Mouse (Mus musculus): ENCODE data around the gene Panx1.
A peak's percentile ranks its signal among the peaks of the same experiment; 100 is the strongest.

The Panx1 gene

GRCm38 (mm10) chr9:15045084-15045669 lies at the start of gene Panx1:
TSS of gene Panx1 (minus strand) at chr9:15045478.
- DNase-seq (ENCODE audit: low spot score) = peak; percentile 67

- peak; percentile 9 for DNase-seq (ENCODE audit: low spot score)
Measured at GRCm38 (mm10) chr9:15068686-15069295, 23.5 kb upstream of the Panx1 start.

GRCm38 (mm10) chr9:15067995-15068685 lies 22.9 kb upstream of the Panx1 start:
- DNase-seq (ENCODE audit: low spot score) = no peak

GRCm38 (mm10) chr9:15064176-15064575 lies 18.9 kb upstream of the Panx1 start:
- no peak for DNase-seq (ENCODE audit: low spot score)

- no peak for DNase-seq (ENCODE audit: low spot score)
Measured at GRCm38 (mm10) chr9:15060847-15061246, 15.6 kb upstream of the Panx1 start.

- no peak for DNase-seq (ENCODE audit: low spot score)
Measured at GRCm38 (mm10) chr9:15060026-15060425, 14.7 kb upstream of the Panx1 start.

GRCm38 (mm10) chr9:15045740-15046139 lies 462 bp upstream of the Panx1 start:
- DNase-seq (ENCODE audit: low spot score) = no peak

GRCm38 (mm10) chr9:15044391-15045083 lies 741 bp downstream of the Panx1 start:
- DNase-seq (ENCODE audit: low spot score) = peak; percentile 19

- DNase-seq (ENCODE audit: low spot score) = no peak
Measured at GRCm38 (mm10) chr9:15041556-15041955, 3.7 kb downstream of the Panx1 start.

GRCm38 (mm10) chr9:15039848-15040247 lies 5.4 kb downstream of the Panx1 start:
- no peak for DNase-seq (ENCODE audit: low spot score)

- DNase-seq (ENCODE audit: low spot score) = no peak
Measured at GRCm38 (mm10) chr9:15037704-15038103, 7.6 kb downstream of the Panx1 start.

- no peak for DNase-seq (ENCODE audit: low spot score)
Measured at GRCm38 (mm10) chr9:15037237-15037636, 8.0 kb downstream of the Panx1 start.

- no peak for DNase-seq (ENCODE audit: low spot score)
Measured at GRCm38 (mm10) chr9:15036807-15037206, 8.5 kb downstream of the Panx1 start.

GRCm38 (mm10) chr9:15036405-15036804 lies 8.9 kb downstream of the Panx1 start:
- DNase-seq (ENCODE audit: low spot score) = no peak

GRCm38 (mm10) chr9:15035979-15036378 lies 9.3 kb downstream of the Panx1 start:
- no peak for DNase-seq (ENCODE audit: low spot score)

- DNase-seq (ENCODE audit: low spot score) = no peak
Measured at GRCm38 (mm10) chr9:15034546-15035273, 10.6 kb downstream of the Panx1 start.

GRCm38 (mm10) chr9:15033568-15034160 lies 11.6 kb downstream of the Panx1 start:
- no peak for DNase-seq (ENCODE audit: low spot score)

- DNase-seq (ENCODE audit: low spot score) = no peak
Measured at GRCm38 (mm10) chr9:15032797-15033196, 12.5 kb downstream of the Panx1 start.

GRCm38 (mm10) chr9:15030771-15031170 lies 14.5 kb downstream of the Panx1 start:
- no peak for DNase-seq (ENCODE audit: low spot score)

- DNase-seq (ENCODE audit: low spot score) = no peak
Measured at GRCm38 (mm10) chr9:15029025-15029727, 16.1 kb downstream of the Panx1 start.

GRCm38 (mm10) chr9:15027725-15028124 lies 17.6 kb downstream of the Panx1 start:
- no peak for DNase-seq (ENCODE audit: low spot score)
